Comparison of ENCODE assay signal across 15 mouse cellular contexts in genomic region chr13:113816421-113816810, GRCm38 (mm10). TPM values are rescaled to one million over a fixed set of nuclear protein-coding genes. Genes with fewer than 3 reads are reported as not detected.
DNase-seq lines count a peak whose midpoint lies in the region; ATAC-seq lines count a peak whose summit lies in the region.
"Had no signal": no experiment of that assay in that cellular context is flagged by ENCODE, and none has a peak within 500 bp of the region (broad histone marks: within the 10 kb centered on the region; RNA-seq: fewer than 3 reads in every experiment).

No protein-coding gene starts in this region.

- no peaks in the 10 kb centered on the region for H3K9me3 ChIP-seq in hindbrain, embryonic 13.5 days
- no peaks in the 10 kb centered on the region for H3K9me3 ChIP-seq in hindbrain, embryonic 16.5 days (ENCODE audit: control insufficient read depth, low read length)
- no peaks in the 10 kb centered on the region for H3K9me3 ChIP-seq in lung, embryonic 15.5 days
- no peaks in the 10 kb centered on the region for H3K9me3 ChIP-seq in liver, embryonic 12.5 days (replicated peaks)
- H3K9me3 ChIP-seq in neural tube, embryonic 13.5 days: no peaks in the 10 kb centered on the region
- H3K9me3 ChIP-seq: heart, embryonic 13.5 days; midbrain, embryonic 15.5 days had no signal

- H3K9ac ChIP-seq in hindbrain, embryonic 13.5 days: no peak overlapping the region
- H3K9ac ChIP-seq in hindbrain, embryonic 16.5 days (ENCODE audit: low read depth, low read length): no peak overlapping the region
- no peak overlapping the region for H3K9ac ChIP-seq in lung, embryonic 15.5 days
- H3K9ac ChIP-seq in liver, embryonic 12.5 days: no peak overlapping the region
- H3K9ac ChIP-seq in neural tube, embryonic 13.5 days: no peak overlapping the region
- H3K9ac ChIP-seq: heart, embryonic 13.5 days; midbrain, embryonic 15.5 days had no signal

- H3K4me1 ChIP-seq in hindbrain, embryonic 13.5 days (replicated peaks): peaks cover 17% of the 10 kb centered on the region
- peaks cover 4% of the 10 kb centered on the region for H3K4me1 ChIP-seq in hindbrain, embryonic 16.5 days (ENCODE audit: control insufficient read depth, insufficient read depth, low read depth, low read length)
- H3K4me1 ChIP-seq in lung, embryonic 15.5 days: peaks cover 8% of the 10 kb centered on the region; the same call in 1 of the 2 replicates
- H3K4me1 ChIP-seq in liver, embryonic 12.5 days: peaks cover 74% of the 10 kb centered on the region
- peaks cover 30% of the 10 kb centered on the region for H3K4me1 ChIP-seq in neural tube, embryonic 13.5 days (replicated peaks)
- H3K4me1 ChIP-seq: midbrain, embryonic 15.5 days had no signal

- no peak overlapping the region for H3K4me2 ChIP-seq in hindbrain, embryonic 13.5 days
- H3K4me2 ChIP-seq in hindbrain, embryonic 16.5 days (ENCODE audit: low read length): no peak overlapping the region
- no peak overlapping the region for H3K4me2 ChIP-seq in lung, embryonic 15.5 days
- peak overlapping the region; percentile 67 for H3K4me2 ChIP-seq in liver, embryonic 12.5 days
- no peak overlapping the region for H3K4me2 ChIP-seq in neural tube, embryonic 13.5 days
- H3K4me2 ChIP-seq: heart, embryonic 13.5 days; midbrain, embryonic 15.5 days had no signal

- no peak for DNase-seq in lung, postnatal 10 days
- DNase-seq in right cerebral cortex, postnatal 36 days (ENCODE audit: low spot score in 2 of 2): no peak
- DNase-seq: cerebellum, adult 9-11 months; kidney, postnatal 25 days; lung, adult 2 months; right cerebral cortex, postnatal 4 days; thymus, adult 2 months had no signal

- H3K36me3 ChIP-seq in hindbrain, embryonic 13.5 days: no peaks in the 10 kb centered on the region
- no peaks in the 10 kb centered on the region for H3K36me3 ChIP-seq in hindbrain, embryonic 16.5 days (ENCODE audit: control insufficient read depth, insufficient read depth, low read length)
- H3K36me3 ChIP-seq in lung, embryonic 15.5 days: no peaks in the 10 kb centered on the region
- H3K36me3 ChIP-seq in liver, embryonic 12.5 days: no peaks in the 10 kb centered on the region
- no peaks in the 10 kb centered on the region for H3K36me3 ChIP-seq in neural tube, embryonic 13.5 days
- H3K36me3 ChIP-seq: heart, embryonic 13.5 days; midbrain, embryonic 15.5 days had no signal

- H3K27me3 ChIP-seq in hindbrain, embryonic 13.5 days: no peaks in the 10 kb centered on the region
- no peaks in the 10 kb centered on the region for H3K27me3 ChIP-seq in hindbrain, embryonic 16.5 days (replicated peaks; ENCODE audit: control insufficient read depth, insufficient read depth, low read length)
- no peaks in the 10 kb centered on the region for H3K27me3 ChIP-seq in lung, embryonic 15.5 days
- H3K27me3 ChIP-seq in liver, embryonic 12.5 days (replicated peaks): no peaks in the 10 kb centered on the region
- H3K27me3 ChIP-seq in neural tube, embryonic 13.5 days: no peaks in the 10 kb centered on the region
- H3K27me3 ChIP-seq: heart, embryonic 13.5 days; midbrain, embryonic 15.5 days; Patski had no signal

- no peak overlapping the region for H3K4me3 ChIP-seq in hindbrain, embryonic 13.5 days
- H3K4me3 ChIP-seq in hindbrain, embryonic 16.5 days (ENCODE audit: low read length): no peak overlapping the region
- no peak overlapping the region for H3K4me3 ChIP-seq in lung, embryonic 15.5 days
- H3K4me3 ChIP-seq in liver, embryonic 12.5 days: peak overlapping the region; percentile 28
- no peak overlapping the region for H3K4me3 ChIP-seq in neural tube, embryonic 13.5 days
- H3K4me3 ChIP-seq: heart, embryonic 13.5 days; midbrain, embryonic 15.5 days had no signal

- 0 out of 2 replicates have a peak, but pooled peaks have one; percentile 34 for ATAC-seq in hindbrain, embryonic 13.5 days (ENCODE audit: low FRiP score)
- ATAC-seq in hindbrain, embryonic 16.5 days: no peak
- peak; percentile 27; the same call in 1 of the 2 replicates for ATAC-seq in lung, embryonic 15.5 days (ENCODE audit: borderline replicate concordance, extremely low read depth, low FRiP score, low TSS enrichment)
- ATAC-seq in liver, embryonic 12.5 days: peak; percentile 30
- peak; percentile 48; the same call in 1 of the 2 replicates for ATAC-seq in neural tube, embryonic 13.5 days (ENCODE audit: low read depth)
- ATAC-seq: midbrain, embryonic 15.5 days; Patski had no signal

- no peak overlapping the region for H3K27ac ChIP-seq in hindbrain, embryonic 13.5 days
- no peak overlapping the region for H3K27ac ChIP-seq in hindbrain, embryonic 16.5 days (ENCODE audit: low read depth, low read length)
- no peak overlapping the region for H3K27ac ChIP-seq in lung, embryonic 15.5 days
- no peak overlapping the region for H3K27ac ChIP-seq in liver, embryonic 12.5 days
- H3K27ac ChIP-seq in neural tube, embryonic 13.5 days (replicated peaks): no peak overlapping the region
- H3K27ac ChIP-seq: heart, embryonic 13.5 days; midbrain, embryonic 15.5 days had no signal

- 64% methylated on average over 6 of the region's 6 CpGs for WGBS in hindbrain, embryonic 13.5 days
- WGBS in hindbrain, embryonic 16.5 days: 62% methylated on average over 6 of the region's 6 CpGs
- 70% methylated on average over 6 of the region's 6 CpGs for WGBS in lung, embryonic 15.5 days
- 67% methylated on average over 6 of the region's 6 CpGs for WGBS in liver, embryonic 12.5 days (ENCODE audit: insufficient replicate concordance)
- 49% methylated on average over 6 of the region's 6 CpGs for WGBS in neural tube, embryonic 13.5 days

RNA-seq across cellular contexts. Expression of gene Arl15, which starts 22.1 kb away (rescaled TPM):
- 17.1 and 17.3 TPM in 2 replicates for polyA plus RNA-seq in hindbrain, embryonic 13.5 days (2015; fragmentation: Nextera tagmentation; extraction: Ambion mirVana)
- 18.3 and 21.5 TPM in 2 replicates for polyA plus RNA-seq in hindbrain, embryonic 16.5 days (2015; fragmentation: Nextera tagmentation; extraction: Ambion mirVana)
- polyA plus RNA-seq in lung, embryonic 15.5 days (2015; fragmentation: Nextera tagmentation; extraction: Ambion mirVana): 8.2 and 10.6 TPM in 2 replicates
- 4.4 and 5.3 TPM in 2 replicates for polyA plus RNA-seq in liver, embryonic 12.5 days (2016; fragmentation: Nextera tagmentation; extraction: Ambion mirVana)
- 14.8 and 16.9 TPM in 2 replicates for polyA plus RNA-seq in neural tube, embryonic 13.5 days (2015; fragmentation: Nextera tagmentation; extraction: Ambion mirVana)
